ENCODE assay signal across 23 mouse cellular contexts in genomic region chr15:79429994-79430393, GRCm38 (mm10). TPM values are rescaled to one million over a fixed set of nuclear protein-coding genes. Genes with fewer than 3 reads are reported as not detected.
DNase-seq lines count a peak whose midpoint lies in the region; ATAC-seq lines count a peak whose summit lies in the region.
"Had no signal": no experiment of that assay in that cellular context is flagged by ENCODE, and none has a peak within 500 bp of the region (broad histone marks: within the 10 kb centered on the region; RNA-seq: fewer than 3 reads in every experiment).

No protein-coding gene starts in this region.

- H3K9ac ChIP-seq in kidney, embryonic 16.5 days (replicated peaks; ENCODE audit: low read length): no peak overlapping the region
- H3K9ac ChIP-seq: embryonic facial prominence, embryonic 12.5 days; embryonic facial prominence, embryonic 15.5 days; forebrain, postnatal 0 days; hindbrain, embryonic 13.5 days had no signal

- H3K4me2 ChIP-seq in kidney, embryonic 16.5 days (replicated peaks; ENCODE audit: low read depth, low read length): no peak overlapping the region
- H3K4me2 ChIP-seq: embryonic facial prominence, embryonic 12.5 days; embryonic facial prominence, embryonic 15.5 days; hindbrain, embryonic 13.5 days had no signal

- peaks cover 57% of the 10 kb centered on the region for H3K36me3 ChIP-seq in kidney, embryonic 16.5 days (ENCODE audit: insufficient read depth, low read length)

- no peak for ATAC-seq in kidney, embryonic 16.5 days (ENCODE audit: low FRiP score, low TSS enrichment)
- ATAC-seq: activated CD4-positive, CD25-positive, alpha-beta regulatory T cell, adult 4 months; forebrain, embryonic 14.5 days; forebrain, postnatal 0 days; hindbrain, embryonic 16.5 days had no signal

- H3K27me3 ChIP-seq in kidney, embryonic 16.5 days (ENCODE audit: insufficient read depth, low read length): no peaks in the 10 kb centered on the region
- H3K27me3 ChIP-seq: embryonic facial prominence, embryonic 12.5 days; embryonic facial prominence, embryonic 15.5 days; hindbrain, embryonic 13.5 days had no signal

- H3K27ac ChIP-seq in kidney, embryonic 16.5 days (ENCODE audit: low read length): no peak overlapping the region
- H3K27ac ChIP-seq: embryonic facial prominence, embryonic 12.5 days; gastrocnemius, adult 2 months; heart, adult 2 months; hindbrain, embryonic 10.5 days; hindbrain, embryonic 13.5 days had no signal

- 82% methylated on average over 8 of the region's 9 CpGs for WGBS in kidney, embryonic 16.5 days

- H3K9me3 ChIP-seq in kidney, embryonic 16.5 days (ENCODE audit: low read length): no peaks in the 10 kb centered on the region
- H3K9me3 ChIP-seq: embryonic facial prominence, embryonic 12.5 days; embryonic facial prominence, embryonic 15.5 days; heart, embryonic 10.5 days; hindbrain, embryonic 13.5 days had no signal

- no peak overlapping the region for H3K4me3 ChIP-seq in kidney, embryonic 16.5 days (ENCODE audit: low read length)
- H3K4me3 ChIP-seq: embryonic facial prominence, embryonic 12.5 days; embryonic facial prominence, embryonic 15.5 days; gastrocnemius, adult 2 months; heart, adult 2 months; heart, embryonic 10.5 days; hindbrain, embryonic 10.5 days; hindbrain, embryonic 13.5 days had no signal

- H3K4me1 ChIP-seq in kidney, embryonic 16.5 days (ENCODE audit: insufficient read depth, low read length): peaks cover 15% of the 10 kb centered on the region; the same call in 1 of the 2 replicates
- H3K4me1 ChIP-seq: embryonic facial prominence, embryonic 12.5 days had no signal

- DNase-seq in adrenal gland, postnatal 14 days: peak; percentile 44
- DNase-seq in adrenal gland, postnatal 36 days: no peak
- peak; percentile 26 for DNase-seq in kidney, adult 18-20 months
- DNase-seq in kidney, adult 11 months: no peak
- peak; percentile 53 for DNase-seq in kidney, postnatal 14 days
- DNase-seq: adrenal gland, adult 8-10 months; cerebellum, adult 11 months; cerebellum, adult 2 months; cerebellum, adult 9-11 months; cerebellum, postnatal 25 days; forebrain, postnatal 0 days; gastrocnemius, adult 2 months; gastrocnemius, postnatal 14 days; heart, adult 2 months had no signal

RNA-seq across cellular contexts. Expression of gene Csnk1e, which starts 25.4 kb away (rescaled TPM):
- 66.7 and 85.8 TPM in 2 replicates for total RNA-seq in adrenal gland, postnatal 14 days (2021)
- total RNA-seq in adrenal gland, postnatal 36 days (2021): 10 to 100 TPM; 69.0 to 96.0 TPM
- 66.0 and 71.5 TPM in 2 replicates for polyA plus RNA-seq in kidney, embryonic 16.5 days (2015; fragmentation: Nextera tagmentation; extraction: Ambion mirVana)

RNA-seq across cellular contexts. Expression of gene Tmem184b, which starts 26.6 kb away (rescaled TPM):
- 45.2 and 48.0 TPM in 2 replicates for total RNA-seq in adrenal gland, postnatal 14 days (2021)
- 10 to 100 TPM; 46.6 to 75.2 TPM for total RNA-seq in adrenal gland, postnatal 36 days (2021)
- polyA plus RNA-seq in kidney, embryonic 16.5 days (2015; fragmentation: Nextera tagmentation; extraction: Ambion mirVana): 75.0 and 80.5 TPM in 2 replicates

Comparison
In these comparisons a context has a peak if more than half of its experiments do, and no peak if none do; other contexts are left out.
1. DNase-seq: peak in adrenal gland, postnatal 14 days (single experiment), kidney, adult 18-20 months (single experiment) and kidney, postnatal 14 days (single experiment); none in adrenal gland, postnatal 36 days (0 of 2) and kidney, adult 11 months (single experiment).